Mouse (Mus musculus) stomach, postnatal 0 days (tissue): ENCODE measurements around the gene Uap1. TPM values are rescaled to one million over a fixed set of nuclear protein-coding genes. Genes with fewer than 3 reads are reported as not detected.

Source experiments
- ATAC-seq: fragments of 200-750 bp; cut with Nextera tagmentation; 2 replicates; pipeline ENCODE4 v1.8.0; 2017; ENCODE audit not compliant: low FRiP score, low TSS enrichment
- DNase-seq: peaks from one replicate; pipeline ENCODE4 v3.0.0-alpha.2; 2016; ENCODE audit warnings: low spot score
- H3K27ac ChIP-seq: fragments of 300-500 bp; sonication (generic); replicated peaks from 2 replicates; pipeline ENCODE4 v1.5.1; 2014; ENCODE audit warnings: mild to moderate bottlenecking, control low read depth
- H3K27me3 ChIP-seq: fragments of 300-500 bp; sonication (generic); 2 replicates; pipeline ENCODE4 v1.6.1; 2014; ENCODE audit warnings: low read length; ENCODE audit not compliant: control insufficient read depth, insufficient read depth
- H3K36me3 ChIP-seq: fragments of 300-500 bp; sonication (generic); 2 replicates; pipeline ENCODE4 v1.6.1; 2014; ENCODE audit warnings: low read length, mixed read lengths; ENCODE audit not compliant: control insufficient read depth, insufficient read depth
- H3K4me1 ChIP-seq: fragments of 300-500 bp; sonication (generic); replicated peaks from 2 replicates; pipeline ENCODE4 v1.6.1; 2014; ENCODE audit warnings: antibody characterized with exemption; ENCODE audit not compliant: control insufficient read depth, insufficient read depth
- H3K4me2 ChIP-seq: fragments of 300-500 bp; sonication (generic); replicated peaks from 2 replicates; pipeline ENCODE4 v1.6.1; 2014; ENCODE audit warnings: low read depth, mild to moderate bottlenecking, control low read depth, moderate library complexity
- H3K4me3 ChIP-seq: fragments of 300-500 bp; sonication (generic); 2 replicates; pipeline ENCODE4 v1.5.1; 2014; ENCODE audit warnings: low read depth, low read length, control low read depth
- H3K9ac ChIP-seq: fragments of 300-500 bp; sonication (generic); 2 replicates; pipeline ENCODE4 v1.6.1; 2014; ENCODE audit warnings: mild to moderate bottlenecking, low read length, control low read depth, mixed read lengths
- H3K9me3 ChIP-seq: fragments of 300-500 bp; sonication (generic); 2 replicates; pipeline ENCODE4 v1.6.1; 2016; ENCODE audit warnings: low read length; ENCODE audit not compliant: control insufficient read depth
- CTCF ChIP-seq: IDR thresholded peaks from 2 replicates; pipeline ENCODE4 v1.5.1; 2016; ENCODE audit warnings: antibody characterized with exemption, low read depth, mild to moderate bottlenecking, moderate library complexity
- EP300 ChIP-seq: optimal IDR thresholded peaks from 2 replicates; pipeline ENCODE3; 2016; ENCODE audit warnings: antibody characterized with exemption
- WGBS: fragments of 180-500 bp; shearing (Covaris S2); extraction: QIAGEN DNeasy Blood & Tissue Kit; methylation state at CpG from one replicate; pipeline ENCODE4 v1.1.7; 2014; 5-methylcytosine and 5-hydroxymethylcytosine counted together
- polyA plus RNA-seq: library from polyadenylated mRNA; unstranded; fragments of >200 nt; fragmentation: Nextera tagmentation; extraction: Ambion mirVana; gene quantifications from 2 replicates; pipeline ENCODE4 v1.2.1, GENCODE M21; 2015

Gene Uap1
- polyA plus RNA-seq, 1 experiment from 2014 or later, result 65.0 TPM

DNA sequence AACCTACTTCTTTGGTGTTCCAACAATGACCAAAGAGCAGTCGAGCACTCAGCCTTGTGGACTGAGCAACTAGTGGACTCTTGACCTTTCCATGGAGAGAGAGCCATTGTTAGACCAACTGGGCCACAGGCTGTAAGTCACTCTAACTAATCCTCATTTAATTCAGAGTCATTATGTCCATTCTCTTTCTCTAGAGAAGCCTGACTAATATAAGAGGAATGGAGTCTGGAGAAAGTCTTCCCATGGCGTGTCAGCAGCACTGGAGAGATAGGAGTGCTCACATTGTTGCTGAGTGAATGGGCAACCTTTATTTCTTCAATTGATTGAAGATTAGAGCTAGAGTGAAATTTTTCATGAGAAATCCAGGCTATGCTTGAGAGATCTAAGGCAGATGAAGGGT lies 50.1 kb downstream of the Uap1 start:
- no peaks in the 10 kb centered on the region for H3K4me1 ChIP-seq
- no peak for ATAC-seq
- no peak for TF ChIP-seq EP300
- no peak for TF ChIP-seq CTCF

DNA sequence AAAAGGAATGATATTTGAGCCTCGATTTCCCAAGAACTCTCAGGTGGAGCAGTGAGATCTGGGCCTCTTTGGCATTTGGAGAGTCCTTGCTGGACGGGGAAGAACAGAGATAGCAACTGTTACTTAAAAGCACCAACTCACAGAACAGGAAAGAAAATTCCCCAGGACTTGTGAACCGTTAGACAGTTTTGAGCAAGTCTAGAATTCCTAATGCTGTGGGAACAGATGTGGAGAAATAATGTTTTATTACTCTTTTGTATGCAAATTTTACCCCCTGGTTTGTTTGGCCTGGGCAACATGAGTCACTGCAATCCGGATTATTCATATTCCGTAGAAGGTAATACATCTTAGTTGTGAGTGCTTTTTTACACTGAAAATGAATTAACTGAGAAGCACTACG lies 61.1 kb downstream of the Uap1 start:
- Histone ChIP-seq H3K27me3 (no peaks in the 10 kb centered on the region), H3K4me2 (no peak overlapping the region), H3K4me1 (no peaks in the 10 kb centered on the region), H3K27ac (no peak overlapping the region), H3K36me3 (no peaks in the 10 kb centered on the region), H3K9ac (no peak overlapping the region), H3K4me3 (no peak overlapping the region), H3K9me3 (no peaks in the 10 kb centered on the region)
- no peak for TF ChIP-seq CTCF
- TF ChIP-seq EP300, result no peak
- 60% methylated on average over 6 of the region's 6 CpGs for WGBS
- ATAC-seq (no peak), DNase-seq (no peak)

More for the DNA sequence above, 50.1 kb downstream of the Uap1 start:
- no peaks in the 10 kb centered on the region for H3K27me3 ChIP-seq
- H3K4me2 ChIP-seq, result no peak overlapping the region
- 83% methylated on average over 2 of the region's 2 CpGs for WGBS
- no peak for DNase-seq
- H3K36me3 ChIP-seq, result no peaks in the 10 kb centered on the region
- no peak overlapping the region for H3K4me3 ChIP-seq
- no peak overlapping the region for H3K27ac ChIP-seq
- no peaks in the 10 kb centered on the region for H3K9me3 ChIP-seq
- H3K9ac ChIP-seq, result no peak overlapping the region

GRCm38 (mm10) chr1:170112261-170112660 lies 62.5 kb downstream of the Uap1 start:
- no peaks in the 10 kb centered on the region for H3K27me3 ChIP-seq
- H3K4me1 ChIP-seq, result no peaks in the 10 kb centered on the region
- WGBS, result 90% methylated on average over 10 of the region's 10 CpGs
- H3K27ac ChIP-seq, result peak overlapping the region; percentile 95; the same call in 1 of the 2 replicates
- ATAC-seq (no peak), DNase-seq (no peak)
- no peaks in the 10 kb centered on the region for H3K36me3 ChIP-seq
- no peak overlapping the region for H3K4me2 ChIP-seq
- H3K9me3 ChIP-seq, result no peaks in the 10 kb centered on the region
- no peak overlapping the region for H3K4me3 ChIP-seq
- TF ChIP-seq CTCF (0 out of 2 replicates have a peak, but pooled peaks have one; percentile 18), EP300 (no peak)
- H3K9ac ChIP-seq, result no peak overlapping the region

DNA sequence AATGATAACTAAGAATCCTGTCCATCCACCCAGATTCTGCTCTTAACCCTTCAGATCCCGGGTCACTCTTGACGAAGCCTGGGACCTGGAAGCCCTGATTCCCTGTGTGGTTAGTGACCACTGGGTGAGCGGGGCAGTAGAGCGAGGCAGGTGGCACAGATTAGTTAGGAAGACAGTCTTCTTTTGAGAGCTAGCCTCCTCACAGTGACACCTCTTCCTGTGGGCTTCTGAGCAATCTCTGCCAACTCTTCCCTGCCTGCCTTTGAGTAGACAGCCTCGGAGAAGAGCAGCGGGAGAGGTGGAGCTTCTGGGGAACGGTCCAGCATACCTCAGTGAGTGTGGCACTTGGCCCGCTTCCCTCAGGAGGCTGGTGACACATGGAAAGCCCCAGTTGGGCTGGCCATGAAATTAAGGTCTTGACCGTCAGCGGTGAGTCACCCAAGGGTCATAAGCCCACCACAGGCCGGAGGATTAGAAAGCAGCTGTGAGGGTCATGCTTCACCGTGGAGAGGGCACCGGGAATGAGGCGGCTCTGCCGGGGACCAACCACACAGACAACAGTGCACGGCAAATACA lies 63.0 kb downstream of the Uap1 start:
- peak; percentile 34; the same call in 1 of the 2 replicates for ATAC-seq
- peak overlapping the region; percentile 95 for H3K27ac ChIP-seq
- WGBS, result 67% methylated on average over 16 of the region's 16 CpGs

DNA sequence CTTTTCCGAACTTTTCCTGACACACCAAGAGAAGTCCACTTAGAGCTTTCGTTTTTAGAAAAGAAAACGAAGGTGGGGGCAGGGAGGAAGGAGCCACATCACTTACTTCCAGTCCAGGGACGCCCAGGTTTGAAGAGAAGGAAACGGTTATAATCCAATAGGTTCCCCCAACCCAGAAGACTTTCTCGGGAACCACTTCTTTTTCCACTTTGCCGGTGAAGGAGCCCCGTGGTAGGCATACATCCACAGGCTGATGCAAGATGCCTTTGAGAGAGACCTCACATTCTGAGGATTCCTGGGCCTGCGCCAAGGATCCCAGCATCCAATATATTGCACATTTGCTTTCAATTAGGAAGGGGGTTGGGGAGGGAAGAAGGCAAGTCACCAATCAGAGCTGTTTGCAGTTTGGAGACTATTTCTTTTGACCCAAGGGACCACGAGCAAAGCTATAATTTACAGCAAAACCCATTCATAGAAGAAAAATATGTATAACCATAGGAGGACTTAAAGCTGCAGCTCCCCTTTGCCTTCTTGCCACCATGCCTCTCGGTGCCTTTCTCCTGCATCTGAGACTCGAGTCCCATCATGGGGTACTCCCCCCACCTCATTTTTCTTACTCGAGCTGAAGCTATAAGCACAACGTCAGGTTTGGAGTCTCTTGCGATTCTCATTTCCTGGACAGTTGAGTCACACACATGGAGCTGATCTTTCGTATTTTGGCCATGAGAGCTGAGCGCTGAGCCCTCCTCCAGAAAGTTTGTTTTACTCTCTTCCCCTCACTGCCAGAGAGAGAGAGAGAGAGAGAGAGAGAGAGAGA lies 64.0 kb downstream of the Uap1 start, which contains the start of gene Ddr2:
Gene Ddr2 (minus strand): TSS at position 247 of the 817 bp plus-strand sequence.
- peak within 1 kb of the TSS; percentile 59 for H3K9ac ChIP-seq
- H3K27ac ChIP-seq, result peak within 1 kb of the TSS; percentile 95
- H3K4me2 ChIP-seq, result peak within 1 kb of the TSS; percentile 53
- H3K9me3 ChIP-seq, result no peaks in the 10 kb centered on the region
- TF ChIP-seq EP300, result no peak
- no peak for TF ChIP-seq CTCF
- no peaks in the 10 kb centered on the region for H3K36me3 ChIP-seq
- WGBS, result 40% methylated on average over 17 of the region's 17 CpGs
- peak within 1 kb of the TSS; percentile 46 for H3K4me3 ChIP-seq
- no peaks in the 10 kb centered on the region for H3K27me3 ChIP-seq
- H3K4me1 ChIP-seq, result no peaks in the 10 kb centered on the region
- ATAC-seq (peak; percentile 72; the same call in 1 of the 2 replicates), DNase-seq (peak; percentile 39)

More for the DNA sequence above, 63.0 kb downstream of the Uap1 start:
- Histone ChIP-seq H3K4me2 (peak overlapping the region; percentile 53), H3K4me3 (peak overlapping the region; percentile 8; the same call in 1 of the 2 replicates), H3K36me3 (no peaks in the 10 kb centered on the region), H3K9ac (no peak overlapping the region), H3K9me3 (no peaks in the 10 kb centered on the region), H3K27me3 (no peaks in the 10 kb centered on the region), H3K4me1 (no peaks in the 10 kb centered on the region)
- no peak for TF ChIP-seq EP300
- no peak for TF ChIP-seq CTCF
- no peak for DNase-seq
